Mouse (Mus musculus) embryo, embryonic 10.5 days (tissue): ENCODE data around the gene Tbxas1.

Source experiments
- DNase-seq: peaks from one replicate; pipeline ENCODE4 v3.0.0-alpha.2; 2015; ENCODE audit warnings: low spot score

Tbxas1 gene

DNA sequence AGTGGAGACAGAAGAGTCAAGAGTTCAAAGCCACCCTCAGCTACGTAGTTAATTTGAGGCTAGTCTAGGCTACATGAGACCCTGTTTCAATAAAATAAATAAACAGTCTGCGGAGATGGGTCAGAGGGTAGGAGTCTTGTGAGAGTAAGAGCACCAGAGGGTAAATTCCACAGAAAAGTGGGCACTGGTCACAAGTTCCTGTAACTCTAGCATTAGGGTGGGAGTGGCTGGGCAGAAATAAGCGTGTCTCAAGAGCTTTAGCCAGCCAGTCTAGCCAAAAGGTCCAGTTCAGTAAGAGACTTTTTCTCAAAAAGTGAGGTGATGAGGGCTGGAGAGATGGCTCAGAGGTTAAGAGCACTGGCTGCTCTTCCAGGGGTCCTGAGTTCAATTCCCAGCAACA, 18.4 kb downstream of the Tbxas1 start:
- DNase-seq = no peak

DNA sequence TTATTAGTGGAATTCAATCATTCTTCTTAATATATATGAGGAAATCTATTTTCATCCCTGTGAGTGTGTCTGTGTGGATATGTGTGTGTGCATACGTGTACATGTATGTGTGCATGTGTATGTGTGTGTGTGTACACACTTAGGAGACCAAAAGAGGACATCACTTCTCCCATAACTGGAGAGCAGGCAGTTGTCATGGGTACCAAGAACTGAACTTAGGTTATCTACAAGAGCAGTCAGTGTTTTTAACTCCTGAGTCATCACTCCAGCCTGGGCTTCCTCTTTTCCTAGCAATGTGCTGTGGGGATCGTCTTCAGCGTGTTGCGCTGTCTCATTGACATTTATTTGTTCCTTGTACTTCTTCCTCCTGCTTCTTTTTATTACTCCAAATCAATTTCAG, 24.9 kb downstream of the Tbxas1 start:
- DNase-seq = no peak

DNA sequence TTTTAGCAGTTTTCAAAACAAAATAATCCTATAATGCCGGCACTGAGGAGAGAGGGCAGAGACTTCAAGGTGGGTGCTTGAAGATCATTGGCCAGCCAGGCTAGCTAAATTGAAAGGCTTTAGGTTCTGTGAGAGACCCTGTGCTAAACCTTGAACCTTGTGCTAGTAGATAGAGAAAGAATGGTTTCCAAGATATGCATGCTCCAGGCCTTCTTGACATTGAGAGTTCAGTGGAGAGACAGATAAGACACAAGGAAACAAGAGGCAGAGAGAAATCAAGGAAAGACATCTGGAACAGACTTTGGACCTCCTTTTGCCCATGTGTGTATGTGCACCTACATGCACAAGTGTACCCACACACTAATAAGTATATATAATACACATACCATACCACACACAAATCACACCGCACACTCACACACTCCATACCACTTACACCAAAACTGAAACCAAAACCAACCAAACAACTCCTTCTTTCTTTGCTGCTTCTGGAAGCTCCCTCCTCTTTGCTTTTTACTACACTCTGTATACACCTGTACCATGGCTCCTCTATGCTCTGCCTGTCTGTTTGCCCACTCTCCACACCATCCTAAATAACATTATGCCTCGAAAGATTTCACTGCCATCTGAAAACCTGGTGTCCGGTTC, 25.4 kb downstream of the Tbxas1 start:
- DNase-seq = no peak

DNA sequence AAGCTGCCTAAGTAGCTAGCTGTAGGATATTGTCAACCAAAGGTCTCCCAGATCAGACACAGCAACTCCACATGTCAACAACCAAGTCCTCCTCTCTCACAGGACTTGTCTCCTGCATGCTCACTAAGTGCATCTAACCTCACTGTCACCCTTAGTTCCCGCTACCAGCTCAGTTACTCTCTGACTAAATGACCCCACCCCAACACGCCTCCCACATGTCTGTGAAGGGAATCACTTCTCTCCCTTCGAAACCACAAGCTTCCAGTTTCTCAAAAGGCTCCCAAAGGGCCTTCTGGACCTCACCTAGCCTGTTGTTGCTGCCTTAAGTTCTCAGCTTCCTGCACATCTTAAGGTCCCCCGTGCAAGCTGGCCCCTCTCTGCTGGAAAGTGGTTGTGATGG, 25.9 kb downstream of the Tbxas1 start:
- DNase-seq = no peak

DNA sequence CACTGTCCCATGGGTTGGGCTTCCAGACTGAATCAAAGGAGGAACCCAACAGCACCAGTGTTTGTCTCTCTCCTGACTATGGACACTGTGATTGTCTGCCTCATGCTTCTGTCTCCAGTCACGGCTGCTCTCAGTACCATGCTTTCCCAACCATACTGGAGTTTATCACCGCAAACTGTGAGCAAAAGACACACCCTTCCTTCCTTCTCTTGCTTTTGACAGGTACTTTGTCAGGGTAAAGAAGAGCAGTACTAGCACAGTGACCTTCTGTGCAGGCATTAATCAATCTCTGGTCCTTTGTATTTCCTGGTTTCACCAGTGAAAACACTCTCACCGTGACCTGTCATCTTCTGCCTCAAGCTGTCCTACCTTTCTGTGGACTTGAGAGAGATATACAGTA, 26.4 kb downstream of the Tbxas1 start:
- DNase-seq = no peak

DNA sequence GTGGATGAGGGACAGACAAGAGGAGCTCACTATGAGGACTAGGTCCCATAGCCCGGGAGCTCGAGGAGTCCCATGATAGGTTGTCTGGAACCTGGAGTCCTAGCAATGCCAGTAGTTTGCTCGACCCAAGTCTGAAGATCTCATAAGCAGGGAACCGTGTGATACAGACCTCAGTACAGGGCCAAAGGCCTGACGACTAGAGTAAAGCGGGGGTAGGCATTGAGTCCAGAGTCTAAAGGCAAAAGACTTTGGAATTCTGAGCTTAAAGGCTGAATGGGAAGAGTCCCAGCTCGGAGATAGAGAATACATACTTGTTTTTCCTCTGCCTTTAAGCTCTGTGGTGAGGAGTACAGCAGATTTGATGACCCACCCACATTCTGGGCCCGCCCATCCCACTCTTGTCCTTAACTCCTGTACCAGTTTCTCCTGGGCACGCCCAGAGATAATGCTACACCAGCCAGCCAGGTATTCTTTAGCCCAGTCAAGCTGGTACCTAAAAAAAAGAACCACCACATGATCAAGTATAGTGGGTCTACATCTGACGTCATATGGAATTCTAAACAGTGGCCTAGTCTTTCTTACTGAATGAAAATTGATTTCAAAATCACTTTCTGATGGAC, 27.7 kb downstream of the Tbxas1 start:
- DNase-seq = no peak

DNA sequence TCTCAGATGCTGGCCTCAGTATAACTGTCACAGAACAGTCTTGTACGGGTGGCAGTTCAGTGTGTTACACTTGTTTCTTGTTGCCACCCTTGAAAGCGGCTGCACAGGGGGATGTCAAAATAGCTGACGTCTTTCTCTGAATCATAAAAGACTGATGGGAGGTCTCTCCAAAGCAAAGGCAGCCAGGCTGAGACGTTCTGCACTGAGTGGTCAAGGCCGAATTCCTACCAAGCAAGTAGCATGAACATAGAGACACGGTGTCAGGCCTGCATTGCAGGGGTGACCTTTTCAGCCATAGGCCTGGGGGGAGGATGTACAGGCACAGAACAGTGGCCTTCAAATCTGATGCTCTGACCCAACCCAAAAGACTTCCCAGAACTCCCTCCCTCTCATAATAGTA, 30.8 kb downstream of the Tbxas1 start:
- no peak for DNase-seq

DNA sequence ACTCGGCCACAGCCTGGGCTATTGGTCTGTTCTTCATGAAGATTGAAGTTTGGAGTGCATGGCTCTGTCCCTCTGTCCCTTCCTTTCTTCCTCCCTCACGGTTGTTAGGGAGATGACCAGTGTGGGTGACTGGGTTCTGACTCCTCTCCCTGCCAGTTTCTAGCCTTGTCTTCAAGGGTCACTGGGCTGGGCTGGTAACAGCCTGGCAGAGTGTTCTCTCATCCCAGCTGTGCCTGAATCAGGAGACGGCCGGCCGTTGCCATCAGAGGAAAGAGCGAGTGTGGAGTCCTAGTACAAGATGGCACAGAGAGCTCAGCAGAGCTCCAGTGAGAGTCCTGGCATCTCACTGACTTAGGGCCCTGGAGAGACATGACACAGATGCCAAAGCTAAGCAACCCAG, 33.2 kb downstream of the Tbxas1 start:
- no peak for DNase-seq

DNA sequence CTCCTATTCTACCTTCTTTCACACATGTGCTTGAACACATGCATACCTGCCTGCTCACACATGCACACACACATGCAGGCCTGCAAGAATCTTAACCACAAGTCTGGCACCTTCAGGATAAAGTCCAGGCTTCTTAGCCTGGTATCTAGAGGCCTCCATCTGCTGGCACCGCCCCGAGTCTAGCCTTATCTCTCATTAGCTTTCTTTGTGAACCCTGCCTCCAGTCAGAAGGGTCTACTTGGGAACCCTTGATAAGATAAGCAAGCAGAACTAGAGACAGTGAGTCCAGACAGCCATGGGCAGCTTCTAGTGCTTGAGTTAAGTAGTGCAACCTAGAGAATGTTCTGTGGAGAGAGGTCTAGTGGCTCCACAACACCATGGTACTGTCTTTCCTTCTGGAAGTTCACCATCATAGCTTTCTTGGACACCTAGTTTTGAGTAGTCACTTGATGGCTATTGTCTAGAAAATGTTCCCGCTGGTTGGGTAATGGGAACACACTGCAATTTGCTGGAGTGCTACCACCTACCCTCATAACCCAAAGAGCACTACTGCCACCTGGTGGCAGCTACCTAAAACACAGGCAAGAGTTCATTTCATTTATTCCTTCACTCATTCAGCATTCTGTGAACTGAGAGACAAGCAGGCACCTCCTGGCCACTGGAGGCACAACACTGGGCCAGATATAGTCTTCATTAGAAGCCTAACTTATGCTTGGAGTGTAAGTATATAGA, 35.8 kb downstream of the Tbxas1 start:
- DNase-seq = peak; percentile 82

DNA sequence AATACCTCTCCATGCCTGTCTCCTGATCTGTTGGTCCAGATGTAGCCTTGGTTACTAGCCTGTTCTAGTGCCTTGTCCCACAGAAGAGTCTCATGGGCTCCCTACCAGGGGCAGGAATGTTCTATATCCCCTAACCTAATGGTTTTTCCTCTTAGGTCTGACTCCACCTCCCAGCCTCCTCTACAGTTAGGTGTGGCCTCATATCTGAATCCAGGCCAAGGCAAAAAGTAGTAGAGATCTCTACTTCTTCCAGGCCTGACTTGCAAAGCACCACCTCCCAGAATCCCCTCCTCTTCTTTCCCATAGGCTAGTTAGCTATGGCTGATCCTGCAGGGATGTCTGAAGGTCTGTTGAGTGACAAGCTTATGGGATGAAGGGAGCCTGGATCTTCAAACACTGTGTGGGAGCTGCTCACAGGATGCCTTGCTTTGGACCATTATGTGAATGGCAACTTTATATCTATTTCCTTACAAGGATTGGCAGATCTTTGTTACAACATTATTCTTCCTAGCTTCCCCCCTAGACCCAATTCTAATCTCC, 37.0 kb downstream of the Tbxas1 start:
- no peak for DNase-seq

DNA sequence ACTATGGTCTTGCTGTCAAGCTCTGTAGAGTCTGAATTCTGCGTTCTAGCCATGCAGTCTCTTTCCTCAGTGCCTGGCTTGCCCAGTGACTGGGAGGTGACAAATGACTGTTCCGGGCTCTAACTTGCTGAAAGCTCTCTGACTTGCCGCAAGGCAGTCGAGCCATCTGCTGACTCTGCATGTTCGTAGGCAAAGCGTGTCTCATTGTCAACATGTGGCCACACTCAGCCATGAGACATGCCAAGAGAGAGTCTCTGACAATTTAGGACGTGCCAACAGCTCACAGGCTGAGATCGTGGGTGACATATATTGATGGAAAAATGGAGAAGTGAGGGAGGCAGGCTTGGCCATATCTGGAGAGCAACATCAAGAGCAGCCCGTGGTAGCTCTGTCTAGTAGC, 37.6 kb downstream of the Tbxas1 start:
- no peak for DNase-seq

DNA sequence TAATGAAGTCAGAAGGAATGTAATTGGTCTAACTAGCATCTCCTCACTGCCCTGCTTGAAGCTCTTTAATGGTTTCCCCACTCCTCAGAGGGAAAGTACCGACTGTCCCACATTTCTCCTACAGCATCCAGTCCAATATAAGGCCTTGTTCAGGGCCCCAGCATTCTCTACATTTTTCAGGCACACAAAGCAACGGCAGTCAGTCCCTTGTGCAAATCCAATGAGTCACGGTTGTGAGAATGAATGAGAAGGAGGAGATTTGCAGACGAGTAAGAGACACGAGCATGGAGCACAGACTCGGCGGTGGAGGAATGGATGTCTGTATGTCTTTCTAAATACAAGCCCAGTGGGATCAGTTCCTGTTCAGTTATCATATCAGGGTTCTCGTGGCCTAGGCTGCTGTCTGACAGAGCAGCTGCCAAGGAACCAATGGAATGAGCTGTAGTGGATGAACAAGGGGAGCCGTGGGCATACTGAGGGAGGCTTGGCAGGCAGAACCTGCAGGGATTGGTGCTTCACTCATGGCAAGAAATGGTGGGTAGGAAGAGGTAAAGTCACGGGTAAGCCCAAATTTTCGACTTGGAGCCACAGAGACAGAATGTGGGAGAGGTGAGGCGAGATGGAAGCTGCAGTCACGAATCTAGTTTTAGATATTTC, 38.3 kb downstream of the Tbxas1 start:
- no peak for DNase-seq

DNA sequence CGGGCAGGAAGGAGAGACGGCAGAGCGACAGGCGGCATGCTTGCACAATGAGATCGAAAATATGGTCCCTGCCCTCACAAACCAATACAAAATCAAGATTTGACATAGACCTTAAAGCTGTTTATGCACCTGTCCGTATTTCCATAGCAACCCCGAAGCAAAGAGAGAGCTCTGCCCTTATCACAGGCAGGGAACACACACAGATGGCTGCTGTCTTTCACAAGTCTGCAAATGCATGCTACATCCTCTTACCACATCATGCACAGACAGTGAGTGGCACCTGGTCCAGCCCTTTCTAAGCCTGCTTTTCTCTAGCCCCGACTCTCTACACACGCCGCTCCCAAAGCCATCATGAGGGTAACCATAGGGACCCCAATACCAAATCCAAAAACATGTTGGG, 39.0 kb downstream of the Tbxas1 start:
- DNase-seq = no peak

DNA sequence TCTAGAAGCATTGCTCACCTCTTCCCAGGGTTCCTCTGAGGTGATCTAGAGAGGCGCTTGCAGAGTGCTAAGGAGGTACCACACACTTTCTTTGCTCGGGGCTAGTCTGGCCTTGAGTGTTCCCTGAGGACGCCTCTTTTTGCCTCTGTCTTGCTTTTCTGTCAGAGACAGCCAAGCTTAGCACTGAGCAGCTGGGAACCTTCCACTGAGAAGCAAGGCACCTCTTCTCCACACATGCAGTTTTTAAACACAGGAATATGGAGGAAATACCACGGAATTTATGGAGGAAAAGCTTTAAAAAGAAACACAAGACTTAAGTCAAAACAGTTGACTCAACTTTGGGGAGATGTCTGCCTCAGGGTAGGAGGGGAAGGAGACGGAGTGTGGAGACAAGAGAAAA, 40.6 kb downstream of the Tbxas1 start:
- DNase-seq = no peak

DNA sequence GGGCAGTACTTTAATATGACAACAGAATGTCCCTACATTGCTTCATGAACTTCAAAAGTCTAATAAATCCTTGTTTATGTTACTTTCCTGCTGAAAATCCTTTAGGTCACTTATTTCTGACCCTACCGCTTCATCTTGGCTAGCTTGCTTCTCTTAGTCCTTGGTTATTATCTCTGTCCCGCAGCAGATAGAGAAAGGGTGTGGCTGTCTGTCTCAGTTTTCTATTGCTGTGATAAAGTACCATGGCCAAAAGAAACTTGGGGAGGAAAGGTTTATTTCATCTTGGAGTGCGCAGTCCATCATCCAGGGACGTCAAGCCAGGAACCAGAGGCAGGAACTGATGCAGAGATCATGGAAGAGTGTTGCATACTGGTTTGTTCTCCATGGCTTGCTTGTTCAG, 41.4 kb downstream of the Tbxas1 start:
- no peak for DNase-seq

DNA sequence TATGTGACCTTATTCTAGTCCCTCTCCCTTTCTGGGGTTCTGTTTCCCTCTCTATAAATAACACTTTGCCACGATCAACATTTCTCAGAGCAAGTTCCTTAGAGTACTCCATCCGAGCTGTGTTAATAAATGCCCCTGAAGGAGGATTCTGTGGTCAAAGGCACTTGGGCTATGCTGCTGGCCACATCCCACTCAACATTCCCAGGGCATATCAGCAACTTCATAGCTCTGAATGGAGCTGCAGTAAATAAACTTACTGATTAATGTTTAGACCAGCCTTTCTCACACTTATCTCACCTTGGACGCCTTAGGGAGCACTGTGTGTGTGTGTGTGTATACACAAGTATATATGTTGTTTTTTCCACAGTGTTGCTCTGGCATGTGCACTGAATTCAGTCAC, 42.2 kb downstream of the Tbxas1 start:
- DNase-seq = no peak

DNA sequence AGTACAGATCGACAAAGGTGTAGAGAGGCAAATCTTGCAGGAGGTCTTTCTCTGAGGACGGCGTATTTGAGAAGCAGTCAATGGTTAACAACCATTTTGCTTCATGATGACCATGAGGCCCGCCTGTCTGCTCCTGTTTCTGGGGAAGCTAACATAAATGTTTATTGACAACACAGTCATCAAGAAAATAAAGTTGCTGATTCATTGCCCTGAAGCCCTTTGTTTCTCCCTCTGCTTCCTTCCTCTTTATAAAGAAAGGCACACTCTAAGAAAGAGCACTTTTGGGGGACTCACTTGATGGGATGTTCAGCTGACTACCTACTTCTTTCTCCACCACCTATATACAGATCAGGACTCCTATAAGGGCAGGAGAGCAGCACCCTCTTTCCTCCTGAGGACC, 43.5 kb downstream of the Tbxas1 start:
- no peak for DNase-seq

DNA sequence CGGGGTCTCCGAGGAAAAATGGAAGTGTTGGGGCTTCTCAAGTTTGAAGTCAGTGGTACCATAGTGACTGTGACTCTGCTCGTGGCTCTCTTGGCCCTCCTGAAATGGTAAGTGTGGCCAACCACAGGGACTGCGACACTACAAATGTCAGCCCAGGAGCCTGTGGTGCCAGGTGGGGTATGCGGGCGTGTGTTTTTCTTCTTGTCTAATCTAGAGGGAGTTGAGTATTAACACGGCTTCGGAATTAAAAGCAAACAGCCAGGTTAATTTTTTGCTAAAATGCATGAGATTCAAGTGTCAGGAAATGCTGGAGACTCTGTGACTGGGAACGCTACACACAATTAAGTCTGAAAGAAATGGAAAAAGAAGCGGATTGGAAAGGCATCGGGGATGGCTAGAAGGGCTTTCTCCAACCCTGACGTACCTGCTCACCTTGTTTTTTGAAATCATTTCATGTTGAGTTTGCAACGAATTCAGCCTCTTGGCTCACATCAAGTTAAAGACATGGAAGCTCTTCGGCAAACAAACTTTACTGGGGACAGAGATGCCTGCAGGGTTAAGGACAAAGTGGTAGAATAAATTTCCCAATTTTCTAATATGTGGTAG, 44.0 kb downstream of the Tbxas1 start:
- no peak for DNase-seq

DNA sequence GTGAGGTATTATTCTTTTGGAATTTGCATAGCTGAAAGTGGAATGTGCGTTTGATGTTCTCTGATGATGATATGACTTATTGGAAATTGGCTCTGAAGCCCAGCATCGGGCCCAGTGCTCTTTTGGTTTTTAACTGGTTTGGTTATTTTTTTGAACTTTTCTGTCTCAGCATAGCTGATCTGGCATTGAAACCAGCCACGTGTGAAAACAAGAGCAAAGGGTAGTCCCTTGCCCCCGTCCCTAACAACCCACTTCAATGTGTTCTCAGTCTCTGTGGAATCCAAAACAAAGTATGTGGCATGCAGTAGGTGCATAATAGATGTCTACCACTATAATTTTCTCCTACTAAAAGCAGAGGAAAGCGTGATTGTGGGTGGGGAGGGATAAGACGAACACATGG, 44.9 kb downstream of the Tbxas1 start:
- DNase-seq = no peak

DNA sequence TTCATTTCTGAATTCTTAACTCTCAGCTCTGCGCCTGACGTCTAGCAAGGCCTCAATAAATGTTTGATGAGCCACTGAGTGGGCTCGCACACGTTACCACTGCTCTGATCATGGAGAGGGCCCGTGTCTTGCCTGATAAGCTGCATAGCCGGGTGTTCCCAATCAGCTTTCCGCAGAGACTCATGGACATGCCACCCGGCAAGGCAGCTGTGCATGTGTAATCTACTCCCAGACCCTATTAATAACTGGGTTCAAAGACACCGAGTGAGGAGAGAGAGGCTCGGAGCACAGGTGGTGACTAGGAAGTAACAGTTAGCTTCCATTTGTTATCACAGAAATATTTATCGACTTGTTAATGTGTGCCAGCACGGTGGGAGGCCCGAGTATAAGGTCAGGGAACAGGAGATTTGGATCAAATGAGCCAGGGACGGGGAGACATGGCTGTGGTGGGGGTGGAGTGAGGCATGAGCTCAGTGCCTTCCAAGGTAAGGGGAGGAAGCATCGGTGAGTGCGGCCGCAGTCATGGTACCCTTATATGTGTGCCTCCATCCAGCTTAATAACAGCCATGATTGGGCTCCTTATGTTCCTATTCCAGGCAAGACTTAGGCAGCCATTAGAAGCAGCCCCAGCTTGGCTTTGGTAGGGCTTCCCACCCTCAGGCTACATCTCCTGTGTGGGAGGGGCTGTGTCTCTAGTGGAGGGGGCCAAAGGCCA, 46.0 kb downstream of the Tbxas1 start:
- DNase-seq = no peak

DNA sequence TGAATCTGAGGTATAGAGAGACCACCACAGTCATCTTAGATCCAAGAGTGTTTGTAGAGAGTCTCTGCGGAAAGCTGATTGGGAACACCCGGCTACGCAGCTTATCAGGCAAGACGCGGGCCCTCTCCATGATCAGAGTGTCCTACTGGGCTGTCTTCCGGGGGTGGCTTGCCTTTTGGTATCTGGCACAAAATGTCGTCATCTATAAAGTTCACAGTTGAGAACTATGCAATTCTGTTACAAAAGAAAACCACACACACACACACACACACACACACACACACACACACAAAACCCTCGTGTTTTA, 46.6 kb downstream of the Tbxas1 start:
- DNase-seq = no peak

DNA sequence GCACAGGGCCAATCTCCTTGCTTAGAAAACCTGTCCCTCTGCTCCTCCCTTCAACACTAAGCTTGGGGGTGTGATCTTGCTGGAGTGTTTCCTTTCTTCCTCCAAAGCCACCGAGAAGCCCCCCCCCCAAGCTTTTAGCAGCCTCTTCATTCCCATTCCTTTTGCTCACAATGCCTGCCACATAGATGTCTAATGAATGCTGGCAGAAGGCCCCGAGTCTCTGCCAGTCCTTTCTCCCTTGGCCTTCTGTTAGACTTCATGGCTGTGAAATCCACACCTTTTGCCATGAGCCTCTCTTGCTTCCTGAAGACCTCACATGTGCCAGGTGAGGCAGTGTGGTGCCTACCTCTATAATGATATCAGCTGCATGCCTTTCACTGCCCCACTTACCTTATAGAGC, 47.3 kb downstream of the Tbxas1 start:
- DNase-seq = no peak
